Mouse (Mus musculus): ENCODE measurements around the gene Pik3c2b.

Gene Pik3c2b

GRCm38 (mm10) chr1:133134881-133135280 is 89.4 kb downstream of the Pik3c2b start:
- DNase-seq (ENCODE audit: low spot score in 2 of 2) = no peak

- DNase-seq (ENCODE audit: low spot score in 2 of 2) = no peak
Measured at GRCm38 (mm10) chr1:133135808-133136207, 90.3 kb downstream of the Pik3c2b start.

GRCm38 (mm10) chr1:133138401-133138800 is 92.9 kb downstream of the Pik3c2b start:
- DNase-seq (ENCODE audit: low spot score in 2 of 2) = no peak

GRCm38 (mm10) chr1:133146014-133147009 is 100.8 kb downstream of the Pik3c2b start:
- peak; percentile 44 to 62 for DNase-seq (ENCODE audit: low spot score in 2 of 2)

GRCm38 (mm10) chr1:133147324-133147723 is 101.9 kb downstream of the Pik3c2b start:
- no peak for DNase-seq (ENCODE audit: low spot score in 2 of 2)

GRCm38 (mm10) chr1:133148122-133148521 is 102.7 kb downstream of the Pik3c2b start:
- DNase-seq (ENCODE audit: low spot score in 2 of 2) = no peak

- no peak for DNase-seq (ENCODE audit: low spot score in 2 of 2)
Measured at GRCm38 (mm10) chr1:133150556-133150955, 105.1 kb downstream of the Pik3c2b start.

GRCm38 (mm10) chr1:133152213-133152612 is 106.7 kb downstream of the Pik3c2b start:
- DNase-seq (ENCODE audit: low spot score in 2 of 2) = no peak

- no peak for DNase-seq (ENCODE audit: low spot score in 2 of 2)
Measured at GRCm38 (mm10) chr1:133155270-133155669, 109.8 kb downstream of the Pik3c2b start.
